Mouse (Mus musculus) limb, embryonic 14.5 days (tissue): ENCODE measurements around the gene Tcf12. TPM values are rescaled to one million over a fixed set of nuclear protein-coding genes. Genes with fewer than 3 reads are reported as not detected.

ENCODE experiments used
- ATAC-seq: fragments of 200-750 bp; cut with Nextera tagmentation; 2 replicates; pipeline ENCODE4 v1.8.0; 2017; ENCODE audit warnings: low read depth, moderate number of reproducible peaks, moderate TSS enrichment; ENCODE audit not compliant: low FRiP score
- DNase-seq: peaks from one replicate; pipeline ENCODE4 v3.0.0-alpha.2; 2015; ENCODE audit warnings: low spot score
- H3K27ac ChIP-seq: fragments of 300-500 bp; sonication (generic); replicated peaks from 2 replicates; pipeline ENCODE4 v1.5.1; 2014; ENCODE audit warnings: low read depth, mild to moderate bottlenecking, low read length, moderate library complexity, mixed read lengths
- H3K27me3 ChIP-seq: fragments of 300-500 bp; sonication (generic); 2 replicates; pipeline ENCODE4 v1.6.1; 2014; ENCODE audit warnings: low read length, mixed read lengths; ENCODE audit not compliant: control insufficient read depth, insufficient read depth
- H3K36me3 ChIP-seq: fragments of 300-500 bp; sonication (generic); 2 replicates; pipeline ENCODE4 v1.6.1; 2014; ENCODE audit warnings: mild to moderate bottlenecking, low read length, moderate library complexity, mixed read lengths; ENCODE audit not compliant: control insufficient read depth, insufficient read depth
- H3K4me1 ChIP-seq: fragments of 300-500 bp; sonication (generic); 2 replicates; pipeline ENCODE4 v1.6.1; 2014; ENCODE audit warnings: antibody characterized with exemption, low read length, mixed read lengths; ENCODE audit not compliant: control insufficient read depth, insufficient read depth
- H3K4me2 ChIP-seq: fragments of 300-500 bp; sonication (generic); replicated peaks from 2 replicates; pipeline ENCODE4 v1.6.1; 2014; ENCODE audit warnings: low read depth, mild to moderate bottlenecking, low read length, moderate library complexity; ENCODE audit not compliant: severe bottlenecking
- H3K4me3 ChIP-seq: fragments of 300-500 bp; sonication (generic); replicated peaks from 2 replicates; pipeline ENCODE4 v1.5.1; 2014; ENCODE audit warnings: low read length
- H3K9ac ChIP-seq: fragments of 300-500 bp; sonication (generic); 2 replicates; pipeline ENCODE4 v1.6.1; 2014; ENCODE audit warnings: mild to moderate bottlenecking, low read depth, low read length, moderate library complexity; ENCODE audit not compliant: severe bottlenecking
- H3K9me3 ChIP-seq: fragments of 300-500 bp; sonication (generic); 2 replicates; pipeline ENCODE4 v1.6.1; 2016; ENCODE audit warnings: low read length; ENCODE audit not compliant: control insufficient read depth
- POLR2A ChIP-seq: fragments of 200-500 bp; IDR thresholded peaks from 2 replicates; pipeline ENCODE4 v1.8.0; 2012; ENCODE audit warnings: inconsistent platforms, mild to moderate bottlenecking, moderate library complexity, borderline replicate concordance; ENCODE audit not compliant: insufficient read depth, insufficient read length; ENCODE audit errors: extremely low read depth
- WGBS: fragments of 180-500 bp; shearing (Covaris S2); extraction: QIAGEN DNeasy Blood & Tissue Kit; methylation state at CpG from one replicate; pipeline ENCODE4 v1.1.7; 2014; 5-methylcytosine and 5-hydroxymethylcytosine counted together
- polyA plus RNA-seq, 2 experiments: library from polyadenylated mRNA; depleted of rRNA in 1 of 2; stranded (reverse) in 1 of 2; unstranded in 1 of 2; fragments of >200 nt; fragmentation: Nextera tagmentation in 1 of 2; extraction: Ambion mirVana in 1 of 2; gene quantifications; 2 replicates each; pipeline versions ENCODE4 v1.2.1 to v1.2.3; 2012 to 2014

Gene Tcf12
- polyA plus RNA-seq, 2 experiments = 111 to 158 TPM

GRCm38 (mm10) chr9:71897399-71897798, 214.3 kb downstream of the Tcf12 start:
- H3K4me2 ChIP-seq = no peak overlapping the region
- H3K36me3 ChIP-seq = no peaks in the 10 kb centered on the region
- peak overlapping the region; percentile 67; the same call in 1 of the 2 replicates for H3K27ac ChIP-seq
- no peaks in the 10 kb centered on the region for H3K9me3 ChIP-seq
- H3K9ac ChIP-seq = no peak overlapping the region
- peaks cover 21% of the 10 kb centered on the region for H3K4me1 ChIP-seq
- no peak for TF ChIP-seq POLR2A
- DNase-seq = peak; percentile 49
- no peak overlapping the region for H3K4me3 ChIP-seq
- no peaks in the 10 kb centered on the region for H3K27me3 ChIP-seq
- 30% methylated on average over 1 of the region's 1 CpGs for WGBS
- ATAC-seq = no peak

- DNase-seq (peak; percentile 92), ATAC-seq (peak; percentile 74)
- Histone ChIP-seq H3K9ac (no peak overlapping the region), H3K4me1 (peaks cover 24% of the 10 kb centered on the region), H3K9me3 (no peaks in the 10 kb centered on the region), H3K27me3 (no peaks in the 10 kb centered on the region), H3K27ac (peak overlapping the region; percentile 59), H3K4me2 (peak overlapping the region; percentile 6; the same call in 1 of the 2 replicates), H3K4me3 (peak overlapping the region; percentile 35), H3K36me3 (no peaks in the 10 kb centered on the region)
- WGBS = 16% methylated on average over 2 of the region's 2 CpGs
- no peak for TF ChIP-seq POLR2A
These were observed 215.5 kb downstream of the Tcf12 start for GRCm38 (mm10) chr9:71895931-71896724.

GRCm38 (mm10) chr9:71895291-71895690, 216.4 kb downstream of the Tcf12 start:
- peaks cover 26% of the 10 kb centered on the region for H3K4me1 ChIP-seq
- no peaks in the 10 kb centered on the region for H3K36me3 ChIP-seq
- peak; percentile 87 for DNase-seq
- H3K4me3 ChIP-seq = peak overlapping the region; percentile 35
- no peaks in the 10 kb centered on the region for H3K9me3 ChIP-seq
- WGBS = 7% methylated on average over 7 of the region's 7 CpGs
- no peaks in the 10 kb centered on the region for H3K27me3 ChIP-seq
- no peak for TF ChIP-seq POLR2A
- peak overlapping the region; percentile 38 for H3K4me2 ChIP-seq
- H3K9ac ChIP-seq = no peak overlapping the region
- peak; percentile 66; the same call in 1 of the 2 replicates for ATAC-seq
- H3K27ac ChIP-seq = peak overlapping the region; percentile 67

GRCm38 (mm10) chr9:71894943-71895286, 216.8 kb downstream of the Tcf12 start:
- H3K36me3 ChIP-seq = no peaks in the 10 kb centered on the region
- no peak for DNase-seq
- ATAC-seq = peak; percentile 48; the same call in 1 of the 2 replicates
- WGBS = 20% methylated on average over 7 of the region's 7 CpGs
- H3K9me3 ChIP-seq = no peaks in the 10 kb centered on the region
- TF ChIP-seq POLR2A = no peak
- no peaks in the 10 kb centered on the region for H3K27me3 ChIP-seq
- H3K4me1 ChIP-seq = peaks cover 26% of the 10 kb centered on the region
- peak overlapping the region; percentile 76 for H3K27ac ChIP-seq
- peak overlapping the region; percentile 38 for H3K4me2 ChIP-seq
- peak overlapping the region; percentile 35 for H3K4me3 ChIP-seq
- H3K9ac ChIP-seq = peak overlapping the region; percentile 58

- Histone ChIP-seq H3K9me3 (no peaks in the 10 kb centered on the region), H3K4me1 (peaks cover 28% of the 10 kb centered on the region), H3K9ac (peak overlapping the region; percentile 58), H3K36me3 (no peaks in the 10 kb centered on the region), H3K27me3 (no peaks in the 10 kb centered on the region), H3K27ac (peak overlapping the region; percentile 76), H3K4me3 (peak overlapping the region; percentile 35), H3K4me2 (peak overlapping the region; percentile 38)
- 0 out of 2 replicates have a peak, but pooled peaks have one; percentile 3 for ATAC-seq
- WGBS = 19% methylated on average over 11 of the region's 11 CpGs
- DNase-seq = no peak
- no peak for TF ChIP-seq POLR2A
These were observed 217.3 kb downstream of the Tcf12 start for GRCm38 (mm10) chr9:71894246-71894942.
